Mouse (Mus musculus) kidney, adult 2 months (tissue): Measurements from ENCODE around the gene Ajap1. TPM values are rescaled to one million over a fixed set of nuclear protein-coding genes. Genes with fewer than 3 reads are reported as not detected.

Source experiments
- DNase-seq: peaks from one replicate; pipeline ENCODE4 v3.0.0; 2021
- H3K27ac ChIP-seq: fragments of 200-500 bp; 2 replicates; pipeline ENCODE4 v1.5.1; 2012; ENCODE audit warnings: low read depth, low read length, control low read depth, inconsistent platforms; ENCODE audit not compliant: insufficient read depth
- H3K27me3 ChIP-seq: fragments of 200-500 bp; replicated peaks from 2 replicates; pipeline ENCODE4 v1.6.1; 2012; ENCODE audit warnings: mild to moderate bottlenecking, moderate library complexity, low read length, inconsistent platforms; ENCODE audit not compliant: control insufficient read depth, insufficient read depth
- H3K36me3 ChIP-seq: fragments of 200-500 bp; 2 replicates; pipeline ENCODE4 v1.6.1; 2012; ENCODE audit warnings: mild to moderate bottlenecking, moderate library complexity, low read length, inconsistent platforms; ENCODE audit not compliant: control insufficient read depth, insufficient read depth
- H3K4me1 ChIP-seq: fragments of 200-500 bp; 2 replicates; pipeline ENCODE4 v1.6.1; 2011; ENCODE audit warnings: low read length; ENCODE audit not compliant: control insufficient read depth, insufficient read depth
- H3K4me3 ChIP-seq: fragments of 200-500 bp; 2 replicates; pipeline ENCODE4 v1.5.1; 2011; ENCODE audit warnings: mild to moderate bottlenecking, low read depth, low read length, control low read depth; ENCODE audit not compliant: insufficient read depth
- CTCF ChIP-seq: fragments of 200-500 bp; conservative IDR thresholded peaks from 2 replicates; pipeline ENCODE4 v1.5.1; 2011; ENCODE audit warnings: low read depth, mild to moderate bottlenecking, control low read depth, low read length, moderate library complexity, mixed read lengths; ENCODE audit not compliant: insufficient read depth, insufficient read length
- POLR2A ChIP-seq: fragments of 200-500 bp; IDR thresholded peaks from one replicate; pipeline ENCODE4 v1.6.1; 2011; ENCODE audit warnings: low read depth, low read length, control low read depth
- WGBS: fragments of 180-500 bp; shearing (Covaris S2); methylation state at CpG from one replicate; pipeline ENCODE4 v1.1.7; 2018; 5-methylcytosine and 5-hydroxymethylcytosine counted together
- polyA plus RNA-seq: library from polyadenylated mRNA; depleted of rRNA; stranded (reverse); fragments of >200 nt; gene quantifications from 2 replicates; pipeline ENCODE4 v1.2.3, GENCODE M21; 2012

Ajap1 gene
- polyA plus RNA-seq, 1 experiment = 0.16 TPM

DNA sequence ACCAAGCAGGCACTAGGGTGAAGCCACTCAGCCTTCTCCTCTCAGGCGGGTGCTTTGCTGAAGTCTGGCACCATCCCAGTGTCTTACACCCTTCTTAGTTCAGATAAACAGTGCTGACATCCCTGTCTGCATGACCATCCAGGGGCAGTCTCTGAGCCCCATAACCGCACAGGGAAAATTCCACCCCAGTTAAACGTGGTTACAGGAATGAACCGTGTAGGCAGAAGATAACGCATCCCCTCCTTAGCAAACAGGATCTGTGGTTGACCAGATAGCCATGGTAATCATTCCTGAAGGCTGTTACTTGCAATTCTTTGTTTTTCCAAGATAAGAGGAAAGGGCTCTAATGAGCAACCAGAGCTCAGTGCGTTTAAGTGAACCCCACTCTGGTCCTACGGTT lies 19.3 kb upstream of the Ajap1 start:
- 80% methylated on average over 7 of the region's 7 CpGs for WGBS
- TF ChIP-seq CTCF = no peak
- no peak for DNase-seq

DNA sequence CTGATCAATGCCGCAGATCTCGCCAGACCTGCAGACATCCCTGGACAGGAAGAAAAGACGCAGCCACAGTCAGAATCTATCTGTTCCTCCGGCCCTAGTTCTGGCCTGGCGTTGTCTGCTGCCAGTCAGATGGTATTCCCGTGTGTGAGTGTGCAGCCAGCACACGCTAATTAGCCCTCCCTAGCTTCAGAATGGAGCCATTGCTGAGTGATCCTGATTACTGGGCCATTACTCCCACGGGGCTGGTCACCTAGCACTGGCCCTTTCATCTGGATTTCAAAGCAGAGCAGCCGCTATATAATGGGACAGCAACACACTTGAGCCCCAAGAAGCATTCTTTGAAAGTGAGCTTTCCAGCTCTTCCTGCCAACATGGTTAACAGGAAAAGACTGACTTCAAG lies 9.8 kb upstream of the Ajap1 start:
- 22% methylated on average over 9 of the region's 9 CpGs for WGBS
- H3K4me1 ChIP-seq = no peaks in the 10 kb centered on the region
- TF ChIP-seq POLR2A (no peak), CTCF (no peak)
- DNase-seq = no peak
- H3K4me3 ChIP-seq = no peak overlapping the region
- H3K36me3 ChIP-seq = no peaks in the 10 kb centered on the region
- no peak overlapping the region for H3K27ac ChIP-seq
- H3K27me3 ChIP-seq = no peaks in the 10 kb centered on the region

More for the DNA sequence above, 19.3 kb upstream of the Ajap1 start:
- Histone ChIP-seq H3K27me3 (no peaks in the 10 kb centered on the region), H3K4me1 (no peaks in the 10 kb centered on the region), H3K27ac (no peak overlapping the region), H3K4me3 (no peak overlapping the region), H3K36me3 (no peaks in the 10 kb centered on the region)

DNA sequence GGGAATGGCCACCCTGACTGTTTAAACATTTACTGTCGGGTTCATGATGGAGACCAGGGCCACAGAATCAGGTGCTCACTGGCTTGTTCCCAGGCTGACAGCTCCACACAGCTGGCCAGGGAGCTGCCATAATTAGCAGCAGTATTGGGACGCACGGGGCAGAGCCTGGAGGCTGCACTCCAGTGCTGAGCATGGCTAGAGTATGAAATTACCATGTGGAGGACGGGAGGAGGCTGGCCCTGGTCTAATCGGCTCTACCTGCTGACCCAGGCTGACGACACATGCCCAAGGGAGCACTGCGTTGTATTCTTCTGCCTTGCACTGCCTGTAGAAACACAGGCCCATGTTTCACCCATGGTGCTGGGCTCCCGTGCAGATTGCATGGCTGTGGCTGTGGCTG lies 6.5 kb upstream of the Ajap1 start:
- Histone ChIP-seq H3K27ac (no peak overlapping the region), H3K4me3 (no peak overlapping the region), H3K36me3 (no peaks in the 10 kb centered on the region), H3K27me3 (no peaks in the 10 kb centered on the region), H3K4me1 (no peaks in the 10 kb centered on the region)
- no peak for TF ChIP-seq CTCF
- no peak for TF ChIP-seq POLR2A
- 53% methylated on average over 8 of the region's 8 CpGs for WGBS
- no peak for DNase-seq

DNA sequence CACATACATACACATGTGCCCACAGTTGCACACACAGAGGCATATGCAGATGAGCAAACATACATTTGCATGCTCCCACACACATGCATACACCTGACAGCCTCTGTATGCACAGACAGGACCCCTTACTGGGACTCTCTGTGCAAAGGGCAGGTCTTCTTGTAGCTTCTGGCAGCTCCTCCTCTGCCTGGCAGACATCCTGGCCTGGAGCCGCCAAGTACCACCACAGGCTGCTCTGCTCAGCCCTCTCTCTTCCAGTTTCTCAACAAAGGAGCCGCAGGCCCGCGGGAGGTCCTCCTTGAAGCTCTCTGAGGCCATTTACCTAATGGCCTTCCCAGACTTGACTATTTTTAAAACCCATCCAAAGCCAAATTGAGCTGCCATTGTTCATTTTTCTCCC lies 3.3 kb upstream of the Ajap1 start:
- no peak for DNase-seq
- no peak overlapping the region for H3K27ac ChIP-seq
- no peaks in the 10 kb centered on the region for H3K4me1 ChIP-seq
- no peak overlapping the region for H3K4me3 ChIP-seq
- TF ChIP-seq CTCF (no peak), POLR2A (no peak)
- H3K27me3 ChIP-seq = no peaks in the 10 kb centered on the region; the same call in 1 of the 2 replicates
- H3K36me3 ChIP-seq = no peaks in the 10 kb centered on the region
- WGBS = 46% methylated on average over 4 of the region's 4 CpGs

DNA sequence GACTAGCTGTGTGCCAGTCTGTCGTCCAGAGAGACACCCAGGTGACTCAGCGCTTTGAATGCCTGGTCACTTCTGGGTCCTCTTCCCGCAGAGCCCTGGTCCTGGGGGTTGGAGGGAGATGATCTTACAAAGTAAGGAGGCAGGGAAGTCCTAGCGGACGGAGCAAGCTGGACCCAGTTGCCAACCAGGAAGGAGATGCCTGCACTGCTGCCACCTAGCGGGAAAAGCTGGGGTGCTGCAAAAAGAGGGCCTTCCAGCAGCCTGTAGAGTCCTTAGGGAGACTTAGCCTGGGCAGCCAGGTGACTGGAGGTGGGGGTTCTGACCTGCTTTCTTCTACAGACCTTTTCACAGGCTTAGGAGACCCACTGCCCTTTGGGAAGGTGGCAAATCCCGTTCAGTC lies 1.8 kb upstream of the Ajap1 start:
- peak; percentile 70 for TF ChIP-seq CTCF
- TF ChIP-seq POLR2A = no peak
- Histone ChIP-seq H3K27me3 (no peaks in the 10 kb centered on the region; the same call in 1 of the 2 replicates), H3K36me3 (no peaks in the 10 kb centered on the region), H3K4me1 (no peaks in the 10 kb centered on the region), H3K27ac (no peak overlapping the region), H3K4me3 (no peak overlapping the region)
- DNase-seq = peak; percentile 69
- WGBS = 3% methylated on average over 7 of the region's 7 CpGs

DNA sequence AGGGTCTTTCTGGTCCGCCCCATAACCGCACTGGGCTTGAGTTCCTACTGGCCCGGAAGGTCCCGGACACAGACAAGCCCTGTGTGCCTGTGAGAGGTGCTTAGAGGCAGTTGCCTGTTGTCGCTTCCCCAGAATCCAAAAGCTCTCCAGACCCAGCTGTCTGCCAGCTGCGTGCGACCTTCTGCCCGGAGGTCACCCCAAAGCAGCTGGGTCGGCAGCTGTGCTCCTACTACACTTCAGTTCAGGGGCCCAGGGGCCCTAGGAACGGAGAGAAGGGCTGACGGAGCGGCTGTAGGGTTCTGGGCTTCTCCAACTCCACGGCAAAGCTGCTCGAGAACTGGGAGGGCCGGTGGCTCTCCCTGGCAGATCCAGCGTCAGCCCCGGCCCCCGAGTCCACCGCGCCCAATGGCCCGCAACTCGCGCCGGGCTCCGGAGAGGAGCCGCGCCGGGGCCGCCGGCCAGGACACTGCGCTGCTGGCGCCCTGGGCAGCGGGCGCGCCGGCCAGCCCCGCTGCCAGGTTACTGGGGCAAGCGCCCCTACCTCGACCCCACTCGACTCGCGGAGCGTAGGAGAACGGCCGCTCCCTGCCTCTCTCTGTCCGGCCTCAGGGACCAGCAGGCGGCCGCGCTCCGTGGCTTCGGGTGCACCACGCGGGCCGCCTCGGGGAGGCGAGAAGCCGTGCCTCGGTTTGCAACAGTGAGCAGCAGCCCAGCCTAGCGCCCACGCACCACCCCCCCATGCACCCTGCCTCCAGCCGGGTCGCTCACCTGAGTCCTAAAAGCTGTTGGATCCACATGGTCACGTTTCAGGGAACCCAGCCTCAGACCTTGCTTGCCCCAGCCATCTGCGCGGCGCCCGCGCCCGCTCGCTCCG lies 1.0 kb downstream of the Ajap1 start:
- 2% methylated on average over 71 of the region's 71 CpGs for WGBS
- Histone ChIP-seq H3K36me3 (no peaks in the 10 kb centered on the region), H3K4me1 (no peaks in the 10 kb centered on the region), H3K27me3 (no peaks in the 10 kb centered on the region; the same call in 1 of the 2 replicates), H3K4me3 (no peak overlapping the region), H3K27ac (no peak overlapping the region)
- TF ChIP-seq POLR2A (no peak), CTCF (no peak)
- no peak for DNase-seq

DNA sequence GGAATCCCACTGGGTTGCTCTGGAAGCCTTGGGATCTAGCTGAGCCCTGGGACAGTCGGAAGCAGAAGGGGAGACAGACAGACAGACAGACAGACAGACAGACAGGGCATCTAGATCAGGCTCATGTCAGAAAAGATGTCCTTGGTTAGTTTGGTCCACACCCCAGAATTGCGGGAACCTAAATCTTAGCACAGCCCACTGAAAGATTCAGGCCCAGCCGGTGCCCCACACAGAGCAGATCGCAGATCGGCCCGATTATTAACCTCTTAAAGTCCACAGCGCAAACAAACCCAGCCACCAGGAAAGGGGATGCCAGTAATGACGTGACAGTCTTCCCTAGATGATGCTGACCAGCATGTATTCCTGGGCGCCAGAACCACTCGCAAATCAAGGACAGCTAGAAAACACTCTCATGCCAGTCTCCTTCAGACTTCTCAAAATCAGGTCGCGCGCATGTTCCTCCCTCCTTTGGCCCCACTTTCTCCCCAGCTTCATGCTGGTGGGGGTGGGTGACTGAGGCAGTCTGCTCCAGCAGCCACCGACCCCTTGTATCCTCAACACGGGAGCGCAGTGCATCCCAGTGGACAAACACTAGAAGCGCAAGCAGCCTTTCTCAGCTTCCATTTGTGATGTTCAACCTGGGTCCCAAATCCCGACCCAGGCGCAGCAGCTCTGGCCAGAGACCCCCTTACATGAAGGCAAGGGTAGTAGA lies 1.9 kb downstream of the Ajap1 start:
- TF ChIP-seq CTCF (peak; percentile 37; the same call in 1 of the 2 replicates), POLR2A (no peak)

More for the DNA sequence above, 1.9 kb downstream of the Ajap1 start:
- no peak for DNase-seq
- WGBS = 6% methylated on average over 19 of the region's 19 CpGs
- Histone ChIP-seq H3K4me1 (no peaks in the 10 kb centered on the region), H3K36me3 (no peaks in the 10 kb centered on the region), H3K27ac (no peak overlapping the region), H3K27me3 (no peaks in the 10 kb centered on the region; the same call in 1 of the 2 replicates), H3K4me3 (no peak overlapping the region)
